Mouse (Mus musculus) urinary bladder, postnatal 25 days (tissue): Measurements from ENCODE around the gene Mobp.
A peak's percentile ranks its signal among the peaks of the same experiment; 100 is the strongest.
"Not testable (repeated sequence)": the region's sequence is repeated elsewhere in the genome, so short reads cannot be mapped to it uniquely, and the experiment has no call there.

Experiments
- DNase-seq: peaks from one replicate; pipeline ENCODE4 v3.0.0; 2022; ENCODE audit warnings: low spot score

Gene Mobp

DNA sequence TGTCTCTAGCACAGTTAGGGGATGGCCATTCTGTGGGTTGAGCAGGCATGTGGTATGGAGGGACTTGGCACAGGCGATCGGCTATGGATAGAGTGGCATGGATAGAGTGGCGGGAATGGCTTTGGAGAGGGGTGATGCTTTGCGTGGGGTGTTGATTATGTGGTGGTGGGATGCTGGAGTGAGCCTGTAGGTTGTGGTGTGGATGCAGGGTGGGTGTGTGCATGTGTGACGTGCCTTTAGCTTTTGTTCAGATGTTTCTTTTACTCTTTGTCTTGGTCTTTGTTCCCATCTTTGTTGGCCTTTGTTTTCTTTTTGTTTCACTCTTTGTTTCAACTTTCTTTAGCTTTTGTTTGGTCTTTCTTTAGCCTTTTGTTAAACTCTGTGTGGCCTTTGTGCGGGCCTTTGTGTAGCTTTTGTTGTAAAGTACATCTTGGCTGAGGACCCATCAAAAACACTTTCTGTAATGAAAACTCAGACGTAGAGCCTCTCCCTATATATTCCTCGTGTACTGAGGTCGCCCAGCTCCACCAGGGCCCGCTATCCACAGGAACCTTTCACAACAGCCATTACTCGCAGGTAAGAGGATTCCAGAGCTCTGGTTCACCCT is at the start of gene Mobp:
Gene Mobp (plus strand): TSS at position 486 of the 607 bp plus-strand sequence.
- no peak for DNase-seq

DNA sequence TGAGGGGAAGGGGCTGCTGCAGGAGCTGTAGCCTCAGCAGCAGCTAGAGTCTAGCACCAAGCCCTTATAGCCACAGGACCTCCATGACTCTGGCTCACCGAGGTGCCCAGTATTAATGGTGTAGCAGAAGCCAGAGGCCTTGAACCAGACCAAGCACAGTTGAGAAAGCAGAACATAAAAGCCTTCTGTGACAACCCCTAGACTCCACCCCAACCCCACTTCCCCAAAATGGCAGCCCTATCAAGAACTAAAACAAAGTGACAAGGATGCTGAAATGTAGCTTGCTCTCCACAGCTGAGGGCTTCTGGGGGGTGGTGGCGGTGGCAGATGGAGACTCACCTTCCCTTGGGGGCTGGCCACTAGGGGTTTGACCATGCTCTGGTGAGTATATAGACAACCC is 48.3 kb upstream of the Mobp start:
- no peak for DNase-seq

- not testable (repeated sequence) for DNase-seq
Observed at GRCm38 (mm10) chr9:120108953-120109352, 40.6 kb upstream of the Mobp start.

- DNase-seq: peak; percentile 92
Observed at GRCm38 (mm10) chr9:120110211-120111018, 39.1 kb upstream of the Mobp start, which contains the start of gene Slc25a38. Slc25a38 (plus strand) TSS chr9:120110374.

DNA sequence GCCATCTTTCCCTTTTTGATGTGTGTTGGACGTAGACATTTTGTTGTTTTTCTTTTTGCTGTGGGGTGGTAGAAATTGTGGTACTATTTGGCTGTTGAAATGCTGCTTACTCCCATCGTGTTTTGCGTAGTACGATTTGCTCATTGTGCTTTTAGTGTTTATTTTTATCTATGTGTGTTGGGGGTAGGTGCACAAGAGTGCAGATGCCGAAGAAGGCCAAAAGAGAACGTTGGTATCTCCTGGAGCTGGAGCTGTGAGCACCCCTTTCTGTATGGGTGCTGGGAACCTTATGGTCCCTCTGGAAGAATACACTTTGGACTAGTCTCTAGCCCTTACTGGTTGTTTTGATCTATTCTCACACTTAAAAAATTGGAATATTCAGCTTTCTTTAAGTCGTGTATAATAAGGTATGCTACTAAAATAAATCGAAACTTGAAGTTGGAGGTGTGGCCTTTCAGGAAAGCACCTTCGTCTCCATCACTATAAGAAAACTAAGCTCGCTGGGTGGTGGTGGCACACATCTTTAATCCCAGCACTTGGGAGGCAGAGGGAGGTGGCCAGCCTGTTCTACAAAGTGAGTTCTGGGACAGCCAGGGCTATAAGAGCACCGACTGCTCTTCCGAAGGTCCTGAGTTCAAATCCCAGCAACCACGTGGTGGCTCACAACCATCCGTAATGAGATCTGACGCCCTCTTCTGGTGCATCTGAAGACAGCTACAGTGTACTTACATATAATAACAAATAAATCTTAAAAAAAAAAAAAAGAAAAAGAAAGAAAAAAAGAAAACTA is 38.2 kb upstream of the Mobp start:
- DNase-seq: no peak

DNA sequence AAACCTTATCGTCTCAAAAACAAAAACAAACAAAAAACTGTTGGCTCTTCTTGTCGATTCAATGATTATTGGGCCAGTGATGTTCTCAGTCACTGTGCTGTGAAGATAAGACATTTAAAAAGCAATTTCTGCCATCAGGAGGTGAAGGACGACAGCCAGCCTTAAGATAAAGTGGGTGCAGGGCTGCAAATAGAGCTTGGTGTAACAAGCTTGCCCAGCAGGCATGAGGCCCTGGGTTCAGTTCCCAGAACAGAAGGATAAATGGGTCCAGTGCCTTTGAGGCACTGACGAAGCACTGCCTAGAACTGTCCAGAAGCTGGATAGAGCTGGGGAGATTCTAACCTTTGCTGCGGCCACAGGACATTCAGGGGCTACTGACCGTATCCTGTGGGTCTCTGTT is 37.0 kb upstream of the Mobp start:
- no peak for DNase-seq

GRCm38 (mm10) chr9:120113456-120113855 is 36.1 kb upstream of the Mobp start:
- no peak for DNase-seq

GRCm38 (mm10) chr9:120114051-120114788 is 35.3 kb upstream of the Mobp start:
- no peak for DNase-seq

DNA sequence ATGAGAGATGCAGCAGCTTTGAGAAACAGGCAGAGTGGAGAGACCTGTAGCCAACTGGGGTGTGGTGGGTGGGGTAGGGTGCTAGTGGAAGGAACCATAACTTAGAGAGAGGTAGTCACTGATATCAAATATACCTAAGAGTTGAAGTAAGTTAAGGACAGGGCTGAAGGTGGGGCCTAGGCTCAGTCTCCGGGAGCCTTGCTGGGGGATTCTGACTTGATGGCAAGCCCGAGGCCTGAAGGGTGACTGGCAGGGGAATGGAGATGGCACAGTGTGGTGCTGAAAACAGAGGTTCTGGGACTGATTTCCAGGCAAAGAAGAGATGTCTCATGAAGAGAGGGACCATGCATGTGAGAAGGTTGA is 34.7 kb upstream of the Mobp start:
- DNase-seq: no peak

DNA sequence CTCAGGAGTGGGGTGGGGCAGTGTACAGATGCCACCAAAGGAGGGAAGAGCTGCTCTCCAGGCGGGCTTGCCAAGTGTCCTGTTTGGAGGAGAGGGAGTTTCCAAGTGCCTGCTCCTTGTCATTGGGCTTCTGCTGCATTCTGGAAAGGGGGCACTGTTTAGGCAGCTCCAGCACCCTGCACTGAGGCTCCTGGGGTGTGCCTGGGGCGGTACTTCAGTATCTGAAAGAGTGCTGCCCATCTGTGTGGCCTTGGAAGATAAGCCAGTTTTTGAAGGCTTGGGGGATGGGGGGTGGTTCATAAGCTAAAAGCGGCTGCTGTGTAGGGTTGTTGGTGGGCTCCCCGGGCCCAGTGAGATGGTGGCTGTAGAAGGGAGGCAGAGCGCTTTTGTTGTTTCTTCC is 33.9 kb upstream of the Mobp start:
- DNase-seq: no peak

- DNase-seq: no peak
Observed at GRCm38 (mm10) chr9:120116184-120116624, 33.3 kb upstream of the Mobp start.

DNA sequence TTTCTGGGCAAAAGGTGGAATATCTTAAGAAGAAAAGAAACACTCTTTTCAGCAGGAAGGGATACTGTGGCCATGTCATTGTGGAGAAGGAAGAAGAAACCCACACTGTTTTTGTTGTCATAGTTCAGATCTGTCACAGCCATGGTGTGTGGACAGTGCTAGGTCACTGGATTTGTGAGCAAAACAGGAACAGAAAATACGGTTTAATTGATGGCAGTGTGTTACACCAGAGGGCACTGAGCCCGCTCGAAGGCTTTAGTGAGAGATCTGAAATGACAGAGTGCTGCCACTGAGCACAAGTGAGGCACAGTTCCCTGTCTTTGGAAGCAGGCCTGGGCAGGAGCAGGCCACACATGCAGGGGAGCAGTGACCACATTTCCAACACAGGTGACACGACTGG is 31.3 kb upstream of the Mobp start:
- no peak for DNase-seq

GRCm38 (mm10) chr9:120120503-120120902 is 29.0 kb upstream of the Mobp start:
- DNase-seq: no peak

- no peak for DNase-seq
Observed at GRCm38 (mm10) chr9:120126868-120127267, 22.6 kb upstream of the Mobp start.

GRCm38 (mm10) chr9:120127538-120128251 is 21.8 kb upstream of the Mobp start, which contains the start of gene Rpsa:
Rpsa (plus strand) TSS chr9:120127689.
- peak; percentile 89 for DNase-seq

- DNase-seq: no peak
Observed at GRCm38 (mm10) chr9:120129276-120129675, 20.2 kb upstream of the Mobp start.

DNA sequence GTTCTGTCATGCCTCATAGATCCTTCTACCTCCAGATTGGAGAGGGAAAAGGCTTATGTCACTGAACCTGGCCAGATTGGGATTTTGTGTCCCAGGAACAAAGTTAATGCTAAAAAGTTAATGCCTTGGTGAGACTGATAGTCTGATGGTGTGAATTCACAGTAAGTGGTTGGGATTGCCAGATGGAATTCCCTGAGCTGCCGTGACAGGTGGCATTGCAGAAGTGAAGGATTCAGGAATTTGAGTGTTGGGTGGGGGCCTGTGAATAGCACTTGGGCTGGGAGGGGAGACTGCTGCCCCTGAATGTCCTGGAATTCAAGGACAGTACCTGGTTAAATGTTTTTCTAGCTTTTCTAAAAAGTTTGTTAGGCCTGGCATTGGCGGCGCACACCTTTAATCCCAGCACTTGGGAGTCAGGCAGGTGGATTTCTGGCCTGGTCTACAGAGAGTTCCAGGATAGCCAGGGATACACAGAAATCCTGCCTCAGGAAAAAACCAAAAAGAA is 17.7 kb upstream of the Mobp start:
- no peak for DNase-seq

GRCm38 (mm10) chr9:120132980-120133754 is 16.3 kb upstream of the Mobp start:
- DNase-seq: no peak

GRCm38 (mm10) chr9:120133755-120134475 is 15.6 kb upstream of the Mobp start:
- no peak for DNase-seq
